Mouse (Mus musculus): ENCODE measurements around the gene Setd5. TPM values are rescaled to one million over a fixed set of nuclear protein-coding genes. Genes with fewer than 3 reads are reported as not detected.

The Setd5 gene
- polyA plus RNA-seq, 1 experiment from 2014 or later, result 48.3 TPM

DNA sequence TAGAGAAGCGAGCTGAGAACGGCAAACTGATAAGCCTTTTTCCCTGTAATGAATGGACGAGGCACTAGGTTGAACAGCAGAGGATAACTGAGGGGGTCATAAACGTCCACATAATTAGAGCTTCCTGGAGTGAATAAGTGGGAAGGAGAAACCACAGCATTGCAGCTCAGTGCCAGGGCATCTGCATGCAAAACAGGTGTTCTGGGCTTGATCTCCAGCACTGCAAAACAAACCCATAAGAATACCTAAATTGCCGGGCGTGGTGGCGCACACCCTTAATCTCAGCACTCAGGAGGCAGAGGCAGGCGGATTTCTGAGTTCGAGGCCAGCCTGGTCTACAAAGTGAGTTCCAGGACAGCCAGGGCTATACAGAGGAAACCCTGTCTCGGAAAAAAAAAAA is 13.8 kb upstream of the Setd5 start:
- H3K36me3 ChIP-seq, result peaks cover 80% of the 10 kb centered on the region
- 86% methylated on average over 10 of the region's 10 CpGs for WGBS
- H3K27me3 ChIP-seq (replicated peaks), result no peaks in the 10 kb centered on the region
- H3K4me1 ChIP-seq, result no peaks in the 10 kb centered on the region
- H3K27ac ChIP-seq (replicated peaks), result no peak overlapping the region
- H3K4me2 ChIP-seq, result no peak overlapping the region
- H3K9me3 ChIP-seq (replicated peaks), result no peaks in the 10 kb centered on the region
- H3K9ac ChIP-seq (replicated peaks), result no peak overlapping the region
- no peak overlapping the region for H3K4me3 ChIP-seq (replicated peaks)
- no peak for ATAC-seq (ENCODE audit: low FRiP score)

DNA sequence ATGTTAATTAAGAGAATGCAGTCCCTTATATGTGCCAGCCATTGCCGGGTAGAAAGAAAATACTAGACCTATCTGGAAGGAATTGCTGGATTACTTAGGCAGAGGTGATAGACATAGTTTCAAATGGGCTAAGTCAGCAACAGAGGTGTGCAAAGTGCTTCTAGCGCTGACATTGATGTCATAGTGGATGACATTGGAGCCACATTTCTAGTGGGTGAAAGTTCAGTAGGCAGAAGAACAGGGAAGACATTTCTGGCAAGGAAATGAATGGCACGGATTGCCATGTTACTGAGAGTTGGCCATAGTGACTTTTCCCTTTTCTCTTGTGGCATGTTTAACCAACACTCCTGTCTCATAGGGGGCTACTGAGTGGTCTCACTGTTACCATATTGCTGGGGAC is 12.0 kb upstream of the Setd5 start:
- 91% methylated on average over 3 of the region's 3 CpGs for WGBS
- Histone ChIP-seq H3K4me1 (no peaks in the 10 kb centered on the region), H3K36me3 (peaks cover 70% of the 10 kb centered on the region), H3K27ac (replicated peaks) (no peak overlapping the region), H3K4me3 (replicated peaks) (no peak overlapping the region), H3K4me2 (no peak overlapping the region), H3K27me3 (replicated peaks) (no peaks in the 10 kb centered on the region), H3K9ac (replicated peaks) (no peak overlapping the region), H3K9me3 (replicated peaks) (no peaks in the 10 kb centered on the region)
- no peak for ATAC-seq (ENCODE audit: low FRiP score)

DNA sequence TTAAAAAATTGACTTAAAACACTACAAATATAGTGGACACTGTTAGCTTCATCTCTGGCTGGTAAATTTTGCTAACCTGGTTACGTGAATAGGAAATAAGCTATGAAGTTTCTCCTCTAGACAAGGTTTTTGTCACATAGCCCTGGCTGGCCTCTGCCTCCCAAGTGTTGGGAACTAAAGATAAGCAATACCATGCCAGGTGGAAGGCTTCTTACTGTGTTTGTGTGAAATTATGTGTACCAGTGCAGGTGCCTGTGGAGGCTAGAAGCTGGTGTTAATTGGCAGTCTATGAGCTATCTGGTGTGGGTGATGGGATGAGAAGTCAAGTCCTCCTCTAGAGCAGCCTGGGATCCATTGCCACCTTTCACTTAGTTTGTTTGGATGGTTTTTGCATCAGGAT is 8.0 kb upstream of the Setd5 start:
- H3K4me1 ChIP-seq, result peaks cover 5% of the 10 kb centered on the region; the same call in 1 of the 2 replicates
- H3K27me3 ChIP-seq (replicated peaks), result no peaks in the 10 kb centered on the region
- H3K4me2 ChIP-seq, result no peak overlapping the region
- WGBS, result 98% methylated on average over 1 of the region's 1 CpGs
- no peak overlapping the region for H3K4me3 ChIP-seq (replicated peaks)
- no peaks in the 10 kb centered on the region for H3K9me3 ChIP-seq (replicated peaks)
- ATAC-seq (ENCODE audit: low FRiP score), result no peak
- no peak overlapping the region for H3K27ac ChIP-seq (replicated peaks)
- no peak overlapping the region for H3K9ac ChIP-seq (replicated peaks)
- peaks cover 44% of the 10 kb centered on the region for H3K36me3 ChIP-seq

DNA sequence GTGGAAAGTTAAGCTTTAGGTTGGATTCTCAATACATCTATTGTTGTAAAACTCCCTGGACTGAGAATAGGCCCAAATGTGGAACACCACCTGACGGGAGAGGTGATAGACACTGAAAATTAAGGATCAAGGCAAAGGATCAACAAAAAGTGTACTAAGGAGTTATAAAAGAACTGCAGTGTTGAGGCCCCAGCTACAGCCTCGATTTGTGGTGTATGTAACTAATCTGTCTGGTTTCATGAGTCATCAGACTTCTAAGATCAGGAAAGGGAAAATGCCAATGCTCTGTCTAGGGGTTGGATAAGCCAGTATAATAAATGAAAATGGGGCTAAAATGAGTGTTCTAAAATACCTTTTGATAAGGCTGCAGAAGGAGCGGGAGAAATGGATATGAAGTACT is 1.9 kb upstream of the Setd5 start:
- H3K4me2 ChIP-seq, result peak overlapping the region; percentile 88
- no peaks in the 10 kb centered on the region for H3K27me3 ChIP-seq (replicated peaks)
- H3K36me3 ChIP-seq, result peaks cover 4% of the 10 kb centered on the region; the same call in 1 of the 2 replicates
- H3K9me3 ChIP-seq (replicated peaks), result no peaks in the 10 kb centered on the region
- no peak for ATAC-seq (ENCODE audit: low FRiP score)
- peak overlapping the region; percentile 100; the same call in 1 of the 2 replicates for H3K27ac ChIP-seq (replicated peaks)
- H3K4me3 ChIP-seq (replicated peaks), result peak overlapping the region; percentile 94
- H3K4me1 ChIP-seq, result peaks cover 40% of the 10 kb centered on the region
- H3K9ac ChIP-seq (replicated peaks), result peak overlapping the region; percentile 55
- 40% methylated on average over 3 of the region's 3 CpGs for whole genome bisulfite sequencing

DNA sequence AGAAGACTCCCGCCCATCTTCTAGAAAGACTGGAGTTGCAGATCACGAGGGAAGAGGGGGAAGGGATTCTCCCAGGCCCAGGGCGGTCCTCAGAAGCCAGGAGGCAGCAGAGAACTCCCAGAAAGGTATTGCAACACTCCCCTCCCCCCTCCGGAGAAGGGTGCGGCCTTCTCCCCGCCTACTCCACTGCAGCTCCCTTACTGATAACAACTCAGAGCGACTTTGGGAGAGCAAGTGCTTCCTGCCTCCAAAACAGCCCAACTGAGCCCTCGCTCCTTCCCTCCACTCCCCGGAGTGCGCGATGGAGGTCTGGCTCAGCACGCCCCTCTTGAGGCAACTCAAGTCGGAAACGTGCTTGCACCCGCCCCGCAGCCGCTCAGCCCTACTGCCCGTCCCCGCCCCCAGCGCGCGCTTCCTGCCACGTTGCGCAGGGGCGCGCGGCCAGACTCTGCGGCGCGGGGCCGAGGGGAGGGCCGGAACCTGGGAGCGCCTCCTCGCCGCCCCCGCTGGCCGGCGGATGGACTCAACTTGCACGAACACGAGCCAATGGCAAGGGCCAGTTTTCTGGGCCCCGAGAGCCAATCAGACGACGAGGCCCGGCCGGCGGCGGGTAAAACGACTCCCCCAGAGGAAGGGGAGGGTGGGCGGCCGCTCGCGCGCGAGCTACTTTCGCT is 1.0 kb upstream of the Setd5 start:
- peak overlapping the region; percentile 100 for H3K27ac ChIP-seq (replicated peaks)
- H3K9me3 ChIP-seq (replicated peaks), result no peaks in the 10 kb centered on the region
- peaks cover 42% of the 10 kb centered on the region for H3K4me1 ChIP-seq
- WGBS, result 0% methylated on average over 53 of the region's 55 CpGs
- H3K4me3 ChIP-seq (replicated peaks), result peak overlapping the region; percentile 94
- peaks cover 3% of the 10 kb centered on the region; the same call in 1 of the 2 replicates for H3K36me3 ChIP-seq
- peak overlapping the region; percentile 55 for H3K9ac ChIP-seq (replicated peaks)
- H3K27me3 ChIP-seq (replicated peaks), result no peaks in the 10 kb centered on the region
- peak overlapping the region; percentile 88 for H3K4me2 ChIP-seq
- peak; percentile 82 for ATAC-seq (ENCODE audit: low FRiP score)

DNA sequence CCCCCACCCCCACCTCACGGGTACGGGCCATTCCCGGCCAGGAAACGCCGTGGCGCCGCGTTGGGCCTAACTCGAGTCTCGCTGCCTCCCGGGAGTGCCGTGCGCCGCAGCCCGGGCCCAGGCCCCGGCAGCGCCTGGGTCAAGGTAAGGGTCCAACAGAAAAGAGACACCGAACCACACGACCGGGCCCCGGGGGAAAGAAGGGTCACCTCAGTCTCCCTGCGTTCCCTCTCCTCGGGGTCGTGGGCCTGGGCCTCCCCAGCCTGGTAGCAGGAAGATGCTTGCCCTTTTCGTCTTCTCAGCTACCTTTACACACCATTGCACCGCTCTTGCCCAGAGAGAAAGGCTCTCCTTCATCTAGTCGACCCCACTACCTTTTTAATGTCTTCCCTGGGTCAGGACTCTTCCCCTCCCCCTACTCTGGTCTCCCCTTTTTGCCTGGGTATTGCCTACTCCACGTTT is 435 bp downstream of the Setd5 start:
- Histone ChIP-seq H3K9ac (replicated peaks) (peak overlapping the region; percentile 100), H3K27ac (replicated peaks) (peak overlapping the region; percentile 100), H3K4me2 (peak overlapping the region; percentile 69), H3K4me1 (peaks cover 56% of the 10 kb centered on the region), H3K27me3 (replicated peaks) (no peaks in the 10 kb centered on the region), H3K36me3 (no peaks in the 10 kb centered on the region), H3K9me3 (replicated peaks) (no peaks in the 10 kb centered on the region), H3K4me3 (replicated peaks) (peak overlapping the region; percentile 94)
- ATAC-seq (ENCODE audit: low FRiP score), result no peak
- WGBS, result 0% methylated on average over 28 of the region's 28 CpGs

DNA sequence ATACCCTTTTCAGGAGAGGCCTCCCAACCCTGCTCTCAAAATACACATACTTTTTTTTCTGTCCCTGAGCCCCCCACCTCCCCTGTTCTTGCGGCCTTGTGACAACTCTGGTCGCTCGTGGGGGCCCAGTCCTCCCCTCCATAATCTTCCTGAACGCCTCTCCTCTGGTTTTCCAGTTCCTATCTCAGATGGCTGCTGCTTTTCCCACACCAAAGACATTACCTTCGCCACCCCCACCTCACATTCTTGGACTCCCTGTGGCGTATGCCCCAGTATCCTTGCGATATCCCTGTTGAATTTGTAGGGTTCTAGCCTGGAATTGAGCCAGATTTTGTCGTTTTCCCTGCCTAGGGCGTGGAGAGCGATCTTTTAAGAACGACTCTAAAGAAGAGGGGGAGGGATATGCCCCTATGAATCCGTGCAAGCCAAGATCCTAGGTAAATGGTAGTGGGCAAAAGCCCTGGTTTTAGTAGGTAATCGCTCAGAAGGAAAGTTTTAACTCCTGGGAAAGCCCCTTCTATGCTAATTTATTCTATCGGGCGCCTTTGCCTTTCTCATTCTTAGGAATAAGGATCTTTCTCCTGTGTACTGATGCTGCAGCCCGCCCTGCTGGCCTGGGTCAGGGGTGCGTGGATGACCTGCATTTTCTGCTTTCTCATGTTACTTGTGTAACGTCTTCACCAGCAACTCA is 1.0 kb downstream of the Setd5 start:
- under 1% methylated on average over 18 of the region's 18 CpGs for WGBS
- no peak for ATAC-seq (ENCODE audit: low FRiP score)
- no peaks in the 10 kb centered on the region for H3K9me3 ChIP-seq (replicated peaks)
- peak overlapping the region; percentile 100 for H3K27ac ChIP-seq (replicated peaks)
- H3K27me3 ChIP-seq (replicated peaks), result no peaks in the 10 kb centered on the region
- H3K36me3 ChIP-seq, result no peaks in the 10 kb centered on the region
- H3K9ac ChIP-seq (replicated peaks), result peak overlapping the region; percentile 100
- H3K4me3 ChIP-seq (replicated peaks), result peak overlapping the region; percentile 94
- H3K4me1 ChIP-seq, result peaks cover 56% of the 10 kb centered on the region
- H3K4me2 ChIP-seq, result peak overlapping the region; percentile 69

DNA sequence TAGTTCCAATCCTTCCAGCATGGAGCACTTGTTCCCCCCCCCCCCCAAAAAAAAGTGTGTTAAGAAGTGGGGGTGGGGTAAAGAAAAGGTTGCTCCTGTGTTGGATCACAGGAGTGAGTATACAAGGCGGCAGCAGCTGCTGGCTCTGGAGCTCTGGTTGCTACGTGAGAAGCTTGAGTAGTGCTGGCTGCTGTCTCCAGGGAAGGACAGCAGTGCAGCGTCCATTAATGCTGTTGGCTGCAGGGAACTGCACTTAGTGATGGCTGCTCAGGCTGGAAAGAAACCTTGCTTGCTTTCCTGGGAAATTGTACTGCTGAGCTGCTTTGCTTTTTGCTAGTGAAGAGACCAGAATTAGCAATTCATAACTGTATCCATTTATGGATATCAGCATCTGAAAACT is 2.3 kb downstream of the Setd5 start:
- Histone ChIP-seq H3K27ac (replicated peaks) (peak overlapping the region; percentile 62; the same call in 1 of the 2 replicates), H3K4me3 (replicated peaks) (peak overlapping the region; percentile 32), H3K9ac (replicated peaks) (peak overlapping the region; percentile 40), H3K27me3 (replicated peaks) (no peaks in the 10 kb centered on the region), H3K9me3 (replicated peaks) (no peaks in the 10 kb centered on the region), H3K36me3 (no peaks in the 10 kb centered on the region), H3K4me1 (peaks cover 54% of the 10 kb centered on the region), H3K4me2 (peak overlapping the region; percentile 69)
- 0% methylated on average over 3 of the region's 3 CpGs for WGBS
- ATAC-seq (ENCODE audit: low FRiP score), result no peak

DNA sequence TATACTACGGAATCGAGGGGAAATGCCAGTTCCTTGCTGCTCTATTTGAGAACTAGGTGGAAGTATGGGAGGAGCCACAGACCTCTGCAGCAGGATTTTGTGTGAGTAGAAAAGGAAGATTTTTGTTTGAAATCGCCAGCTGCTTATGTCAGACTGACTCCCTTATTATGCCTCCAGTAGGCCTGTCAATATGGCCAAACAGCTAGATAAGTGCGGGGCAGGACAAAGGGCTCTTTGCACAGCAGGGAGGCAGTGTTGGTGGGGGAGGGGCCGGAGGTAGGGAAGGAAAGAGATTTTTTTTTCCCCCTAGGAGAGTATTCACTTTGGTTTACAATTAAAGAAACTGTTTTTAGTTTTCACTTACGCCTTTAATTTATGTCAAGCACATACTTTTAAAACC is 5.1 kb downstream of the Setd5 start:
- Histone ChIP-seq H3K9ac (replicated peaks) (0 out of 2 replicates have a peak overlapping the region, but pooled peaks have one; percentile 3), H3K27me3 (replicated peaks) (no peaks in the 10 kb centered on the region), H3K4me3 (replicated peaks) (no peak overlapping the region), H3K27ac (replicated peaks) (0 out of 2 replicates have a peak overlapping the region, but pooled peaks have one; percentile 25), H3K36me3 (no peaks in the 10 kb centered on the region), H3K4me2 (peak overlapping the region; percentile 11), H3K9me3 (replicated peaks) (no peaks in the 10 kb centered on the region), H3K4me1 (peaks cover 41% of the 10 kb centered on the region)
- ATAC-seq (ENCODE audit: low FRiP score), result no peak
- WGBS, result 12% methylated on average over 6 of the region's 6 CpGs

DNA sequence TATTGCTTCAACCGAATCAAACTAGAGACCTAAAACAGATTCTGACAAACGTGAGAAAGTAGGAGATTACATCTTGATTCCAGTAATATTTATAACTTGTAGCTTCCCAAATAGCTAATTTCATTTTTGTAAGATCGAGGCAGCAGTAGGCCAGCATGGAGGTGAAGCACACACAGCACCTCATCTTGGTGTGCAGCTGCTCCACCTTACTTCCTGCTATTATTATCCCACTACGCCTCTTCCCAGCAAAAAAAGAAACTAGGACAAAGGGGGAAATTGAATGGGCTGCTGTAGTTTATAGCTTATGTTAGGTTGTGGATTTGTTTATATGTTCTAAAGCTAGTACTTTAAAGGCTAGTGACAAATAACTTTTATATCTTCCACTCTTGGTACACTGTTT is 7.4 kb downstream of the Setd5 start:
- WGBS, result 53% methylated on average over 4 of the region's 4 CpGs
- Histone ChIP-seq H3K4me3 (replicated peaks) (no peak overlapping the region), H3K27ac (replicated peaks) (no peak overlapping the region), H3K4me2 (no peak overlapping the region), H3K9ac (replicated peaks) (no peak overlapping the region), H3K4me1 (peaks cover 27% of the 10 kb centered on the region), H3K27me3 (replicated peaks) (no peaks in the 10 kb centered on the region), H3K9me3 (replicated peaks) (no peaks in the 10 kb centered on the region), H3K36me3 (no peaks in the 10 kb centered on the region)
- no peak for ATAC-seq (ENCODE audit: low FRiP score)

DNA sequence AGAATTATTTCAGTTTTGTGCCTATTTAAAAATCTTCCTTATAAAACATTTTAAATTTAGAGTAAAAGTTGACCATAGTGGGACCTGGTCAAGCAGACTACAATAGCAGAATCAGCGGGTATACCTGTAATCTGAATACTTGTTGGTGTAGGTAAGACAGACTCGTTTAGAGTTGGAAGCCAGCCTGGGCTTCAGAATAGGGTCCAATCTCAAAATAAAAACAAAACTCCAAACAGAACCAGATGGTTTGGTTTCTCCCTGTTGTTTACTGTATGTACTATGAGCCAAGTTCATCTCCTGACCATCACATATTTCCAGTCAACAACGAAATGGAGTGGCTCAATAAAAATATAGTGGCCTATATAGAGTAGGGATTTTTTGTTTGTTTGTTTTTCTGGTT is 16.0 kb downstream of the Setd5 start:
- no peaks in the 10 kb centered on the region for H3K36me3 ChIP-seq
- no peak overlapping the region for H3K9ac ChIP-seq (replicated peaks)
- H3K27me3 ChIP-seq (replicated peaks), result no peaks in the 10 kb centered on the region
- WGBS, result 89% methylated on average over 3 of the region's 3 CpGs
- H3K4me1 ChIP-seq, result no peaks in the 10 kb centered on the region
- no peak overlapping the region for H3K4me3 ChIP-seq (replicated peaks)
- no peak overlapping the region for H3K4me2 ChIP-seq
- no peak overlapping the region for H3K27ac ChIP-seq (replicated peaks)
- H3K9me3 ChIP-seq (replicated peaks), result no peaks in the 10 kb centered on the region
- ATAC-seq (ENCODE audit: low FRiP score), result no peak

DNA sequence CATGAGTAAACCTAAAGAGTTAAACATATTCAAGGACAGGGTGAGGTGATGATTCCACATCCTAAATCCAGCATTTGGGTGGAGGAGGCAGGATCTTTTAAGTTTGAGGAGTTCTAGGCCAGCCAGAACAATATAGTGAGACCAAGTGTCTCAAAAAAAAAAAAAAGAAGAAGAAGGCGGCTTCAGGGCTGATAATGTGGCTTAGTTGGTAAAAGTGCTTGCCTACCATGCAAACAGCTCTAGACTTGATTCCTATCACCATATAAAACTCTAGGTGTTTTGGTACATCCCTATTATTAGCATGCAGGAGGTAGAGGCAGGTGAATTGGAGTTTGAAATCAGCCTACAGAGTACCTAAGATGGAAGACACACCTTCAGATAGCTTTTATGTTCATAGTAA is 18.4 kb downstream of the Setd5 start:
- Histone ChIP-seq H3K4me2 (no peak overlapping the region), H3K36me3 (no peaks in the 10 kb centered on the region), H3K9ac (replicated peaks) (no peak overlapping the region), H3K9me3 (replicated peaks) (no peaks in the 10 kb centered on the region), H3K27me3 (replicated peaks) (no peaks in the 10 kb centered on the region), H3K4me1 (peaks cover 4% of the 10 kb centered on the region), H3K4me3 (replicated peaks) (no peak overlapping the region), H3K27ac (replicated peaks) (no peak overlapping the region)
- ATAC-seq (ENCODE audit: low FRiP score), result no peak
- 95% methylated on average over 1 of the region's 1 CpGs for WGBS

All from neural tube, embryonic 15.5 days (tissue).